23 mouse cellular contexts compared by ENCODE assay signal in genomic region chr13:5789302-5789701, GRCm38 (mm10).
DNase-seq lines count a peak whose midpoint lies in the region; ATAC-seq lines count a peak whose summit lies in the region.
"Had no signal": no experiment of that assay in that cellular context is flagged by ENCODE, and none has a peak within 500 bp of the region (broad histone marks: within the 10 kb centered on the region; RNA-seq: fewer than 3 reads in every experiment).

No protein-coding gene starts in this region.

- no peaks in the 10 kb centered on the region for H3K9me3 ChIP-seq in hindbrain, embryonic 16.5 days (ENCODE audit: control insufficient read depth, low read length)
- H3K9me3 ChIP-seq: embryonic facial prominence, embryonic 15.5 days; forebrain, embryonic 10.5 days; hindbrain, embryonic 12.5 days had no signal

- peak; percentile 3 for DNase-seq in A20 (ENCODE audit: low read depth, low spot score)
- DNase-seq in splenic B cell, adult 2 months (ENCODE audit: low read depth, low spot score): peak; percentile 14
- DNase-seq in right cerebral cortex, adult 18-20 months: no peak
- DNase-seq: adrenal gland, adult 8-10 months; adrenal gland, postnatal 36 days; cerebellum, adult 2 months; cerebellum, postnatal 10 days; embryo, embryonic 11 days; gastrocnemius, postnatal 25 days; heart, adult 11 months; heart, postnatal 10 days; heart, postnatal 4 days had no signal

- no peak overlapping the region for H3K9ac ChIP-seq in hindbrain, embryonic 16.5 days (ENCODE audit: low read depth, low read length)
- H3K9ac ChIP-seq: embryonic facial prominence, embryonic 15.5 days; hindbrain, embryonic 12.5 days had no signal

- H3K36me3 ChIP-seq in splenic B cell, adult 2 months (ENCODE audit: control insufficient read depth, insufficient read depth, low read length, poor library complexity, severe bottlenecking): no peaks in the 10 kb centered on the region
- no peaks in the 10 kb centered on the region for H3K36me3 ChIP-seq in hindbrain, embryonic 16.5 days (ENCODE audit: control insufficient read depth, insufficient read depth, low read length)
- H3K36me3 ChIP-seq: embryonic facial prominence, embryonic 15.5 days; forebrain, embryonic 10.5 days; hindbrain, embryonic 12.5 days had no signal

- H3K27ac ChIP-seq in hindbrain, embryonic 16.5 days (ENCODE audit: low read depth, low read length): no peak overlapping the region
- H3K27ac ChIP-seq: embryonic facial prominence, embryonic 15.5 days; forebrain, embryonic 10.5 days; hindbrain, embryonic 12.5 days; hindbrain, postnatal 0 days had no signal

- no peak overlapping the region for H3K4me2 ChIP-seq in hindbrain, embryonic 16.5 days (ENCODE audit: low read length)
- H3K4me2 ChIP-seq: embryonic facial prominence, embryonic 15.5 days; hindbrain, embryonic 12.5 days had no signal

- no peak overlapping the region for H3K4me3 ChIP-seq in hindbrain, embryonic 16.5 days (ENCODE audit: low read length)
- H3K4me3 ChIP-seq: embryonic facial prominence, embryonic 15.5 days; erythroblast, embryonic 14.5 days; forebrain, embryonic 10.5 days; hindbrain, embryonic 12.5 days had no signal

- peak; percentile 76 for ATAC-seq in CD4-positive, CD25-positive, alpha-beta regulatory T cell, adult 4 months
- peak; percentile 35; the same call in 1 of the 2 replicates for ATAC-seq in granulocyte monocyte progenitor cell, adult 5-6 weeks (replicated peaks; ENCODE audit: poor library complexity, severe bottlenecking)
- no peak for ATAC-seq in megakaryocyte, adult 5-6 weeks (ENCODE audit: poor library complexity, severe bottlenecking)
- no peak for ATAC-seq in hindbrain, embryonic 16.5 days
- ATAC-seq: forebrain, embryonic 14.5 days; hindbrain, postnatal 0 days; intestine, embryonic 16.5 days had no signal

- 80% methylated on average over 3 of the region's 3 CpGs for WGBS in hindbrain, embryonic 16.5 days

- H3K27me3 ChIP-seq in splenic B cell, adult 2 months (ENCODE audit: control insufficient read depth, insufficient read depth, low read length, poor library complexity, severe bottlenecking): no peaks in the 10 kb centered on the region
- no peaks in the 10 kb centered on the region for H3K27me3 ChIP-seq in hindbrain, embryonic 16.5 days (replicated peaks; ENCODE audit: control insufficient read depth, insufficient read depth, low read length)
- H3K27me3 ChIP-seq: embryonic facial prominence, embryonic 15.5 days; hindbrain, embryonic 12.5 days had no signal

- no peaks in the 10 kb centered on the region for H3K4me1 ChIP-seq in hindbrain, embryonic 16.5 days (ENCODE audit: control insufficient read depth, insufficient read depth, low read depth, low read length)
- H3K4me1 ChIP-seq: embryonic facial prominence, embryonic 15.5 days; forebrain, embryonic 10.5 days; hindbrain, embryonic 12.5 days had no signal

Comparison
In these comparisons a context has a peak if more than half of its experiments do, and no peak if none do; other contexts are left out.
1. ATAC-seq: peak in CD4-positive, CD25-positive, alpha-beta regulatory T cell, adult 4 months (single experiment) and granulocyte monocyte progenitor cell, adult 5-6 weeks (single experiment); none in megakaryocyte, adult 5-6 weeks (single experiment) and hindbrain, embryonic 16.5 days (single experiment).